Mouse (Mus musculus) kidney, adult 2 months (tissue): Measurements from ENCODE around the gene Sox6. TPM values are rescaled to one million over a fixed set of nuclear protein-coding genes. Genes with fewer than 3 reads are reported as not detected.

Experiments
- DNase-seq: peaks from one replicate; pipeline ENCODE4 v3.0.0; 2021
- H3K27ac ChIP-seq: fragments of 200-500 bp; 2 replicates; pipeline ENCODE4 v1.5.1; 2012; ENCODE audit warnings: low read depth, low read length, control low read depth, inconsistent platforms; ENCODE audit not compliant: insufficient read depth
- H3K27me3 ChIP-seq: fragments of 200-500 bp; replicated peaks from 2 replicates; pipeline ENCODE4 v1.6.1; 2012; ENCODE audit warnings: mild to moderate bottlenecking, moderate library complexity, low read length, inconsistent platforms; ENCODE audit not compliant: control insufficient read depth, insufficient read depth
- H3K36me3 ChIP-seq: fragments of 200-500 bp; 2 replicates; pipeline ENCODE4 v1.6.1; 2012; ENCODE audit warnings: mild to moderate bottlenecking, moderate library complexity, low read length, inconsistent platforms; ENCODE audit not compliant: control insufficient read depth, insufficient read depth
- H3K4me1 ChIP-seq: fragments of 200-500 bp; 2 replicates; pipeline ENCODE4 v1.6.1; 2011; ENCODE audit warnings: low read length; ENCODE audit not compliant: control insufficient read depth, insufficient read depth
- H3K4me3 ChIP-seq: fragments of 200-500 bp; 2 replicates; pipeline ENCODE4 v1.5.1; 2011; ENCODE audit warnings: mild to moderate bottlenecking, low read depth, low read length, control low read depth; ENCODE audit not compliant: insufficient read depth
- CTCF ChIP-seq: fragments of 200-500 bp; conservative IDR thresholded peaks from 2 replicates; pipeline ENCODE4 v1.5.1; 2011; ENCODE audit warnings: low read depth, mild to moderate bottlenecking, control low read depth, low read length, moderate library complexity, mixed read lengths; ENCODE audit not compliant: insufficient read depth, insufficient read length
- POLR2A ChIP-seq: fragments of 200-500 bp; IDR thresholded peaks from one replicate; pipeline ENCODE4 v1.6.1; 2011; ENCODE audit warnings: low read depth, low read length, control low read depth
- WGBS: fragments of 180-500 bp; shearing (Covaris S2); methylation state at CpG from one replicate; pipeline ENCODE4 v1.1.7; 2018; 5-methylcytosine and 5-hydroxymethylcytosine counted together
- polyA plus RNA-seq: library from polyadenylated mRNA; depleted of rRNA; stranded (reverse); fragments of >200 nt; gene quantifications from 2 replicates; pipeline ENCODE4 v1.2.3, GENCODE M21; 2012

The Sox6 gene
- polyA plus RNA-seq, 1 experiment: 37.1 TPM

DNA sequence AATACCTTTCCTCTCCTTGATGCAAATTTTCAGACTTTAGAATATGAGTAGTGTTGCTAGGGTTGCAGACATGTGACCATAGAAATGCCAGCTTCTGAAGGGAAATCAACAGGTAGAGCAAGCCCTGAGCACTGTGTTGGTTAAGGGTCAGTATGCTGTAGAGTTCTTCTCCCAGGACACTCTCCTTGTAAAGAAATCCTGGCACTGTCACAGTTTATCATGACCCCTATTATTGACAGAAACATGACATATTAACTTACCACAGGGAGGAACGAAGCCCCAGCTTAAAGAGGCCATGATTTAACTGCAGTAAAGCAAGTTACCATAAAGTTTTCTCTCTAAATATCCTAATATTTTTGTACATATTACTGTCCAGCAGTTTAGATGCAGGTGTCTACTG is 462.2 kb downstream of the Sox6 start:
- WGBS: 60% methylated on average over 1 of the region's 1 CpGs
- TF ChIP-seq CTCF (no peak), POLR2A (no peak)
- no peaks in the 10 kb centered on the region for H3K27me3 ChIP-seq
- no peak for DNase-seq
- H3K27ac ChIP-seq: no peak overlapping the region
- no peak overlapping the region for H3K4me3 ChIP-seq
- H3K4me1 ChIP-seq: no peaks in the 10 kb centered on the region
- no peaks in the 10 kb centered on the region; the same call in 1 of the 2 replicates for H3K36me3 ChIP-seq

DNA sequence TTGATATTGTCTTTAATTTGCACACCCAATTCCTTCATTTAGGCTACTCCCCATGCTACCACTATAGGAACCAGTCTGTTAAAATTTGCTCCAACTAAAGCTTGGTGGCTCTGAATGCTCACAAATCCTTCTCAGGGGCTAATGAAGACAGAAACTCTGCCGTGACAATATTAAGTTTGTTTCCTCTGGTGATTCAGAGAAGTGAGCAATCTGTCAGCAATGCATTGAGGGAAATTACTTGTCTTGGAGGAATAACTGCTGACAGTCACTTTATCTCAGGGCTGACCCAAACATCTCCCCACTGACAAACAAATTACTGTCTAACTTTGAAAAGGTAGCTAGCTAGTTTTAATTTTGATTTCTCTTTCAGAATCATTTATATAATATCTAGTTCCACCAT is 463.8 kb downstream of the Sox6 start:
- Histone ChIP-seq H3K36me3 (no peaks in the 10 kb centered on the region; the same call in 1 of the 2 replicates), H3K27ac (no peak overlapping the region), H3K27me3 (no peaks in the 10 kb centered on the region), H3K4me1 (no peaks in the 10 kb centered on the region), H3K4me3 (no peak overlapping the region)
- 53% methylated on average over 1 of the region's 1 CpGs for WGBS
- TF ChIP-seq POLR2A: no peak
- TF ChIP-seq CTCF: no peak
- no peak for DNase-seq

DNA sequence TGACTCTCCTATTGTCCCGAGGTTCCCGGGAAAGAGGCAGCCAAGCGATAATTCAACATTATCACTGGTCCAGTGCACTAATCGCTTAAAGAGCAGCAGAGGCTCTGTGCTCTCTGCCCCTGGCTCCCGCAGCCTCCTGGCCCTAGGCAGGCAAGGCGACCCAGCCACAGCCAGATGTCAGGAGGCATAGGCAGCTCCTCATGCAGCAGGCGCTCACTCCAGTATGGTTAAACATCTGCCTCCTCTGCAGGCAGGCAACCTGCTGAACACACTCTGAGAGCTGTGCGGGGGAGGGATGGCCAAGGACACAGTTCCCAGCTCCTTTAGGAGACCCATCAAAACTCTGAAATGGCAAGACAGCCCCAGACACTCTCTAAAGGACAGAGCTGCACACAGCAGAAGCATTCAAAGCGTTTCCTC is 469.8 kb downstream of the Sox6 start:
- H3K4me1 ChIP-seq: no peaks in the 10 kb centered on the region
- DNase-seq: no peak
- H3K36me3 ChIP-seq: no peaks in the 10 kb centered on the region
- WGBS: 28% methylated on average over 9 of the region's 9 CpGs
- H3K27ac ChIP-seq: no peak overlapping the region
- TF ChIP-seq POLR2A (no peak), CTCF (no peak)
- H3K4me3 ChIP-seq: no peak overlapping the region
- H3K27me3 ChIP-seq: no peaks in the 10 kb centered on the region

DNA sequence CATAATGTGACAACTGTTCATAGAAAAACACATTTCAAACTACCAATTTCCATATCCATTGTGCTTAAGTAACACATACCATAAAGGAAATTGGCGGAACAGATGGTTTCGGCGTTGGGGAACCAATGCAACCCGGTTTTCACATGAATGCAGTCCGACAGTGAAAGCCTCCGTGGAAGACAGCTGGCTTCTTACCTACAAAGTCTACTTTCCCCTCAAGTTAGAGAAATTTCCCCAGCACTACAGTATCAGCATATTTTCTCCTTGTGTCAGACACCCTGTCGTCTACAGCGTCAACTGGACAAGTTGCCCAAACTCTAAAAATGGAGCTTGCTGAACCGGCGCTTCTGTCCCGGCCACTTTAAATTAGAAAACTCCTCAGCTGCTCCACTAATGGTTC is 470.3 kb downstream of the Sox6 start:
- no peaks in the 10 kb centered on the region for H3K4me1 ChIP-seq
- no peaks in the 10 kb centered on the region for H3K27me3 ChIP-seq
- DNase-seq: no peak
- H3K27ac ChIP-seq: no peak overlapping the region
- H3K36me3 ChIP-seq: no peaks in the 10 kb centered on the region
- no peak overlapping the region for H3K4me3 ChIP-seq
- 76% methylated on average over 11 of the region's 11 CpGs for WGBS
- no peak for TF ChIP-seq POLR2A
- no peak for TF ChIP-seq CTCF

DNA sequence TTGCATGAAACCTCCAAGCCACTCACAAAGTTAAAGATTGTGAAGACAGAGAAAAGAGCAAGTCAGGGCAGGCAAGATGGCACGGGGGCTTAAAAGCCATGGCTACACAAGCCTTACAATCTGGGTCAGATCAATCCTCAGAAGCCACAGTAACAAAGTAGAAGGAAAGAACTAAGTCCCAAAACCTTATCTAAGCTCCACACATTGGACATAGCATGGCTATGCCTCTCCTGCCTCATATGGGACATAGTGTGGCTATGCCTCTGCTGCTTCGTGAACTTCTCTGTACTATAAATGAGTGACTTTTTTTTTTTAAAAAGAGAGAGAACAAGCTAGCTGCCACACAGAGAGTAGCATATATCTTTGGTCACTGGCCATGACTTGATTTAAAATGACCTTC is 471.8 kb downstream of the Sox6 start:
- Histone ChIP-seq H3K36me3 (no peaks in the 10 kb centered on the region), H3K4me3 (no peak overlapping the region), H3K27me3 (no peaks in the 10 kb centered on the region), H3K4me1 (no peaks in the 10 kb centered on the region), H3K27ac (no peak overlapping the region)
- TF ChIP-seq CTCF (no peak), POLR2A (no peak)
- WGBS: 94% methylated on average over 2 of the region's 2 CpGs
- DNase-seq: no peak

DNA sequence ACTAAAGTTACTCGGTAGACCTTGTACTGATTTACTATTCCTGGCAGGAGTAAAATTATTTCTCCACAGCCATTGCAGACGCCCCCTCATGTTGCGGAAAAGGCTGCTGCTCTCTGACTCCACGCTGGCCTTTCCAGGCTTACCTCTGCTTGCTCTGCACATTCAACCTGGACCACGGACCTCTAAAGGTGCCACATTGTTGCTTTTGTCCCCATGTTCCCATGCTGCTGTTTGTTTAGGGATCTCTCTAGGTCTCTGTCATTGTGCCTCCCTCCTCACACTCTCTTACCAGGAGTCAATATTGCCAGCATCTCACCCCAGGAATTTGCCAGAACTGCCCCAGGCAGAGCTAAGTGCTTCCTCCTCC is 473.6 kb downstream of the Sox6 start:
- H3K27ac ChIP-seq: no peak overlapping the region
- no peaks in the 10 kb centered on the region for H3K27me3 ChIP-seq
- H3K4me1 ChIP-seq: no peaks in the 10 kb centered on the region
- no peak for TF ChIP-seq CTCF
- TF ChIP-seq POLR2A: no peak
- WGBS: 71% methylated on average over 5 of the region's 5 CpGs
- no peak for DNase-seq
- no peak overlapping the region for H3K4me3 ChIP-seq
- H3K36me3 ChIP-seq: no peaks in the 10 kb centered on the region

DNA sequence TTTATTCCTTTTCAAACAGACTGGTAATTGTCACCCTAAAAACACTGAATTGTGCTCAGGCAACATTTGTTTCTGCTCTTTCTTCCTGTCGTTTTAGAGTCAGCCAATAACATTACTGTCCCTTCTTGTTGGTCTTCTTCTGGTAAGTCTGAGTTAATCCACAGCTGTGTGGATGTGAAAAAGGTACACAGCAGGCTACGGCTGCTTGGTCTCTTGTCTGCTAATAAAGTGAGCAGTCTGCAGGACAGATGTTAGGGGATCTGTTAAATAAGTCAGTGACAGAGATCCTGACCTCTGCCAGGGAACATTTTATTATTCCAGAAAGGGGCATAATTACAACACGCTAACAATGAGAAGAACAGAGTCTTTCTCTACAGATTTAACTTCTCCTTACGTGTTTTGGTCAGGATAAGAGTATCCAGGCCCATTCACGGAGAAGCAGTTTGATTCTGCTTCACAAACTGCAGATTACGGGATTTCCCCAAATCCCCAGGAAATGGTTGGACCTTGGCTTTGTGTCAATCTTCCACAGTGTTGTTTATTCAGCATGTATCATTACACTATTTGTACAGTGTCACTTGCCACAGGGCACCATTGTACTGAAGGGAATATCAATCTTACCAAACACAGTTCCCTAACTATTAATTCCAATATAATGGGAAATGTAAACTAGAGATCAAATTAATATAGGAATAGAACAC is 474.1 kb downstream of the Sox6 start:
- Histone ChIP-seq H3K27ac (no peak overlapping the region), H3K4me1 (no peaks in the 10 kb centered on the region), H3K36me3 (no peaks in the 10 kb centered on the region), H3K4me3 (no peak overlapping the region), H3K27me3 (no peaks in the 10 kb centered on the region)
- WGBS: 64% methylated on average over 6 of the region's 6 CpGs
- no peak for DNase-seq
- TF ChIP-seq POLR2A: no peak
- TF ChIP-seq CTCF: no peak

DNA sequence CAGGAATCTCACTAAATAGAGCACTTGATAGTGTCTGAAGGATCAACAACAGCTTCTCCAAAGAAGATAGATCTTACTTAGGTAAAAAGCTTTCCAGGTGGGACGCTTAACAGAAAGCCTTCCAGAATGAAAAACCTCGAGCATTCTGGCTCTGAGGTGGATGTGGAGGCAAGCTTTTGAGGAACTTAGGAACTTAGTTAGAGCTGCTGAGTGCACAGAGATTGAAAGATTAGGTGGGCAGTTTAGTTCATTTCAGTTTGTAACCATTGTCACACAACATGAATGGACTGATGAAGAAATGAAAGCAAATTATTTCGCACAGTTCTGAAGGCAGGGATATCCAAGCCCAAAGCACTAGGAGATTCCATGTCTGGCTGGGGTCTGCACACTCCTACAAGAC is 481.9 kb downstream of the Sox6 start:
- Histone ChIP-seq H3K27ac (no peak overlapping the region), H3K27me3 (no peaks in the 10 kb centered on the region), H3K4me1 (no peaks in the 10 kb centered on the region), H3K36me3 (no peaks in the 10 kb centered on the region), H3K4me3 (no peak overlapping the region)
- no peak for TF ChIP-seq POLR2A
- TF ChIP-seq CTCF: no peak
- DNase-seq: no peak
- WGBS: 80% methylated on average over 3 of the region's 3 CpGs
